Mouse (Mus musculus) left cerebral cortex, postnatal 14 days (tissue): ENCODE measurements around the gene Cspg4. TPM values are rescaled to one million over a fixed set of nuclear protein-coding genes. Genes with fewer than 3 reads are reported as not detected.

ENCODE experiments used
- DNase-seq, 2 experiments: peaks; one replicate each; pipeline ENCODE4 v3.0.0; 2021 to 2022; ENCODE audit warnings: low spot score in 2 of 2, mixed read lengths in 1 of 2
- intact Hi-C: fragments of 180-260 bp; cut with DNase I; formaldehyde crosslinking; loops from one replicate; pipeline ENCODE4 v1.15.1; 2025
- total RNA-seq, 2 experiments: library from RNA; stranded (reverse); gene quantifications; 2 replicates each; pipeline ENCODE4 v1.2.3; 2021

Gene Cspg4
- total RNA-seq, 2 experiments from 2014 or later: 21.4 to 25.0 TPM

GRCm38 (mm10) chr9:56860486-56861269, 4.2 kb upstream of the Cspg4 start:
- DNase-seq: no peak
- intact Hi-C loops: no loop called here

GRCm38 (mm10) chr9:56862863-56863262, 2.0 kb upstream of the Cspg4 start:
- intact Hi-C loops: no loop called here

GRCm38 (mm10) chr9:56864216-56864729, 560 bp upstream of the Cspg4 start, which contains the start of gene Odf3l1:
Odf3l1 (minus strand) TSS chr9:56864679.
- no peak for DNase-seq
- intact Hi-C loops: no loop called here

More at GRCm38 (mm10) chr9:56862863-56863262, 2.0 kb upstream of the Cspg4 start:
- DNase-seq: no peak

- no peak for DNase-seq
- intact Hi-C loops: no loop called here
These were observed 1.0 kb downstream of the Cspg4 start for GRCm38 (mm10) chr9:56865673-56866400.

- no peak for DNase-seq
- intact Hi-C loops: no loop called here
These were observed 1.6 kb downstream of the Cspg4 start for GRCm38 (mm10) chr9:56866430-56866829.

- intact Hi-C loops: no loop called here
- DNase-seq: peak; percentile 79 to 94
These were observed 3.5 kb downstream of the Cspg4 start for GRCm38 (mm10) chr9:56868292-56868691.

- peak; percentile 59 to 85 for DNase-seq
- intact Hi-C loops: no loop called here
These were observed 4.7 kb downstream of the Cspg4 start for GRCm38 (mm10) chr9:56869552-56869951.

- no peak for DNase-seq
- intact Hi-C loops: no loop called here
These were observed 5.9 kb downstream of the Cspg4 start for GRCm38 (mm10) chr9:56870778-56871177.

- DNase-seq: no peak
- intact Hi-C loops: no loop called here
These were observed 6.4 kb downstream of the Cspg4 start for GRCm38 (mm10) chr9:56871191-56871590.

GRCm38 (mm10) chr9:56872105-56872903, 7.5 kb downstream of the Cspg4 start:
- no peak for DNase-seq
- intact Hi-C loops: no loop called here

- intact Hi-C loops: no loop called here
- DNase-seq: no peak
These were observed 8.3 kb downstream of the Cspg4 start for GRCm38 (mm10) chr9:56873097-56873496.

- intact Hi-C loops: no loop called here
These were observed 12.0 kb downstream of the Cspg4 start for GRCm38 (mm10) chr9:56876784-56877183.

GRCm38 (mm10) chr9:56877284-56877683, 12.5 kb downstream of the Cspg4 start:
- no peak for DNase-seq
- intact Hi-C loops: no loop called here

More at GRCm38 (mm10) chr9:56876784-56877183, 12.0 kb downstream of the Cspg4 start:
- DNase-seq: peak; percentile 43 to 51

- intact Hi-C loops: no loop called here
- DNase-seq: no peak
These were observed 16.0 kb downstream of the Cspg4 start for GRCm38 (mm10) chr9:56880790-56881189.

- intact Hi-C loops: no loop called here
- no peak for DNase-seq
These were observed 16.8 kb downstream of the Cspg4 start for GRCm38 (mm10) chr9:56881539-56882082.

GRCm38 (mm10) chr9:56882283-56882682, 17.4 kb downstream of the Cspg4 start:
- intact Hi-C loops: no loop called here
- no peak for DNase-seq

- intact Hi-C loops: no loop called here
- no peak for DNase-seq
These were observed 18.0 kb downstream of the Cspg4 start for GRCm38 (mm10) chr9:56882818-56883217.

- intact Hi-C loops: no loop called here
These were observed 18.6 kb downstream of the Cspg4 start for GRCm38 (mm10) chr9:56883470-56883869.

GRCm38 (mm10) chr9:56884328-56884727, 19.5 kb downstream of the Cspg4 start:
- DNase-seq: no peak
- intact Hi-C loops: no loop called here

More at GRCm38 (mm10) chr9:56883470-56883869, 18.6 kb downstream of the Cspg4 start:
- no peak for DNase-seq
